Mouse (Mus musculus) cerebellum, postnatal 4 days (tissue): ENCODE measurements around the gene Gm36210.
A peak's percentile ranks its signal among the peaks of the same experiment; 100 is the strongest.
"Not testable (repeated sequence)": the region's sequence is repeated elsewhere in the genome, so short reads cannot be mapped to it uniquely, and the experiment has no call there.

ENCODE experiments used
- DNase-seq, 2 experiments: peaks; one replicate each; pipeline ENCODE4 v3.0.0; 2022; ENCODE audit warnings: low spot score in 2 of 2, mixed read lengths in 1 of 2

Gene Gm36210

DNA sequence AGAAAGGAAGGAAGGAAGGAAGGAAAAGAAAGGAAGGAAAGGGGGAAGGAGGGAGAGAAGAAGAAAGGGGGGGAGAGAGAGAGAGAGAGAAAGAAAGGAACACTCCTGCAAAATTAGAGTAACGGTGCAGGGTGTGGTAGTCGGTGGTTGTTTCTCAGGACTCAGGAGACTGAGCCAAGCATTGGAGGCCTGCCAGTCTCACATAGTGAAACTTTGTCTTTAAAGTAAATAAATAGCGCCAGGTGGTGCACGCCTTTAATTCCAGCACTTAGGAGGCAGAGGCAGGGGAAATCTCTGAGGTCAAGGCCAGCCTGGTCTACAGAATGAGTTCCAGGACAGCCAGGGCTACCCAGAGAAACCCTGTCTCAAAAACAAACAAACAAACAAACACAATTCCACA, 19.6 kb downstream of the Gm36210 start:
- no peak for DNase-seq

DNA sequence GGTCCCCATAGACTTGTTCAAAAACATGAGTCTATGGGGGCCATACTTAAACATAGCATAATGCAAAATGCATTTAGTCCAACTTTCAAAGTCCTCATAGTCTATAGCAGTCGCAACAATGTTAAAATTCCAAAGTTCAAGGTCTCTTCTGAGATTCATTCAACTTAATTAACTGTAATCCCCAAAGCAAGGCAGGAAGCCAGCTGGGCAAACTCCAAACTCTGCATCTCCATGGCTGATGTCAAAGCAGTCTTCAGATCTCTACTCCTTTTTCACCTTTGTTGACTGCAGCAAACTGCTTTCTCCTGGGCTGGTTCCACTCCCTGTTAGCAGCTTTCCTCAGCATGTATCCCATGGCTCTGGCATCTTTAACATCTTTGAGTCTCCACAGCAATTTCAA, 27.3 kb downstream of the Gm36210 start:
- not testable (repeated sequence) for DNase-seq

DNA sequence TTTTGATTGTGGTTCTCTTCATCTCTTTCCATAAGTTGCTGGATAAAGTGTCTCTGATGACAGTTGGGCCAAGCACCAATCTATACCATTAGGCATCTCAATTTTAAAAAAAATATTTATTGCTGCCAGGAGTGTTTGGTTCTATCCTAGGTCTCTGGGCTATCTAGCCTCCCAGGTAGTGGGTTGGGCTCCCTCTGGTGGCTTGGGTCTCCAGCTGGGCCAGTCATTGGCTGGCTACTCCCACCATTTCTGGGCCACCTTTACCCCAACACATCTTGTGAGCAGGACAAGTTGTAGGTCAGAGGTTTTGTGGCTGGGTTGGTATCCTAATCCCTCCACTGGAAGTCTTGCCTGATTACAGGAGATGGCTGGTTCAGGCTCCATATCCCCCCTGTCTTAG, 28.1 kb downstream of the Gm36210 start:
- no peak for DNase-seq

DNA sequence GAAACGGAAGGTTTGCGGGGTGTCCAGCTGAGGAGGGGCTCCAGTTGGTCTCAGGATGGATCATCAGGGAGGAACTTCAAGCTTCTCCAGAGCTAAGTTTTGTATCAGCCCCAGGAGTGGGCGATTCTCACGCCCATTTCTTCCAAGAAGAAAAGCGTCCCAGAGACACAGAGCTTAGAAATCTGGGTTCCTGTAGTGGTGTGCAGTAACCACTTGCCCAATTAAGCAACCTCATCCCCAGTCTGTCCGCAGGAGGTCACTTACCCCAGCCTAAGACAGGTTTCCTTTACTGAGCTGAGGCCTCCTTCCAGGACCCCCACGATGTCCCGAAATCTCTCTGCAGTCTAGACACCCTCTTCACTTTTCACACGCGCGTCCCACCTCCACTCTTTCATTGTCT, 29.1 kb downstream of the Gm36210 start:
- DNase-seq, result no peak

DNA sequence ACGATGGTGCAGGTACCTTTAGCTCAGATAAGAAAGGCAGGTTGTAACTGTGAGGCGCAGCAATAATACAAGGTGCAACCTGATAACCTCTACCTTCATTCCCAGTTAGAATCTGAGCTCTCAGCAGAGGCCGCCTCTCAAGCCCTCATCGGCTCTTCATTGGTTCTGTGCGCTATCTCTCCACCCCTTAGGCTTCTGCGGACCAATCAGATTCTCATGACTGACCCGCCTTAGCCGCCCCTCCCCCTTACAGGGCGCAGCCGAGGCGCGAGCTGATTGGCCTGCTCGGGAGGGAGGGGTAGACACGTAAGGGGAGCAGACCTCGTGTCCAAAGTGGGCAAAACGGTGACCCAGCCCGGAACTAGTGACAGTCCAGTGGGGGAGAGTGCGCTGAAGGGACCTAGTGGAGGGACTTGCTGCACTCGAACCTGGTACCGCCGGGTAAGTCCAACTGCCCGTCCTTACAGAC, 29.5 kb downstream of the Gm36210 start, which contains the start of gene Isoc2a:
TSS of gene Isoc2a (plus strand) at position 401 of the 469 bp plus-strand sequence.
- DNase-seq, result peak; percentile 61 to 82

DNA sequence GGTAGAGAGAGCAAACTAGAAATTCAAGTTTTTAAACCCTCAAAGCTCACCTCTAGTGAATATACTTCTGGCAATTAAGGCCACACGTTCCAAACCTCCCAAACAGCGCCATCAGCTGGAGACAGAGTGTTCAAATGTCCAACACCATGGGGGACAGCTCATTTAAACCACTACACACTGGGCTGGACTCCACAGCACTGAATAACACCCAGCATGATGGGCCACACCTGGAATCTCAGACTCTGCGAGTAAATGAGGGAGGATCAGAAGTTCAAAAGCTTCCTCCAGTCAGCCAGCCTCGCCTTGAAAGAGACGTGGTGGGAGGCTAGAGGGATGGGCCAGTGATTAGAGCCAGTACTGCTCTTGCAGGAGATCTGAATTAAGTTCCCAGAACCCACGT, 36.2 kb downstream of the Gm36210 start, which contains the start of gene Isoc2b:
TSS of gene Isoc2b (minus strand) at position 126 of the 400 bp plus-strand sequence.
- no peak for DNase-seq

DNA sequence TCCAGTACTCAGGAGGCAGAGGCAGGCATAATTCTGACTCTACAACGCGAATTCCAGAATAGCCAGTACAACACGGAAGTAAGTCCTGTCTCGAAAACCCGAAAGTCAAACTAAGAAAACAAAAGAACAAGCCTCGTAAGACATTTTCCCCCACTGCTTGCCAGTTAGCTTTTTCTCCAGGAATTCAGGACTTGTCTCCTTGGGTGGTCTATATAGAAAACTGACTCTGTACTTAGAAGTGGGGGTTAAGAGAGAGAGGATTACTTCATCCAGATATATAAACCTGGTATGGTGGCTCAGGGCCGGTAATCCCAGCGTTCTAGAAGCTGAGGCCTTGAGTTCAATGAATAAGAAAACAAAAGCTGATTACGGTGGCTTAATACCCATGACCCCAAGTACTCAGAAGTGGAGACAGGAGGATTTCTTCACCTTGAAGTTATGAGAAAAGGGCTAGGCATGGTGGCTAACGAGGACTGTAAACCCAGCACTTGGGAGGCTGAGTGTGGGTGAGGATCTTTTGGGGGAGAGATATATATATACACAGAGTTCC, 39.6 kb downstream of the Gm36210 start:
- no peak for DNase-seq

DNA sequence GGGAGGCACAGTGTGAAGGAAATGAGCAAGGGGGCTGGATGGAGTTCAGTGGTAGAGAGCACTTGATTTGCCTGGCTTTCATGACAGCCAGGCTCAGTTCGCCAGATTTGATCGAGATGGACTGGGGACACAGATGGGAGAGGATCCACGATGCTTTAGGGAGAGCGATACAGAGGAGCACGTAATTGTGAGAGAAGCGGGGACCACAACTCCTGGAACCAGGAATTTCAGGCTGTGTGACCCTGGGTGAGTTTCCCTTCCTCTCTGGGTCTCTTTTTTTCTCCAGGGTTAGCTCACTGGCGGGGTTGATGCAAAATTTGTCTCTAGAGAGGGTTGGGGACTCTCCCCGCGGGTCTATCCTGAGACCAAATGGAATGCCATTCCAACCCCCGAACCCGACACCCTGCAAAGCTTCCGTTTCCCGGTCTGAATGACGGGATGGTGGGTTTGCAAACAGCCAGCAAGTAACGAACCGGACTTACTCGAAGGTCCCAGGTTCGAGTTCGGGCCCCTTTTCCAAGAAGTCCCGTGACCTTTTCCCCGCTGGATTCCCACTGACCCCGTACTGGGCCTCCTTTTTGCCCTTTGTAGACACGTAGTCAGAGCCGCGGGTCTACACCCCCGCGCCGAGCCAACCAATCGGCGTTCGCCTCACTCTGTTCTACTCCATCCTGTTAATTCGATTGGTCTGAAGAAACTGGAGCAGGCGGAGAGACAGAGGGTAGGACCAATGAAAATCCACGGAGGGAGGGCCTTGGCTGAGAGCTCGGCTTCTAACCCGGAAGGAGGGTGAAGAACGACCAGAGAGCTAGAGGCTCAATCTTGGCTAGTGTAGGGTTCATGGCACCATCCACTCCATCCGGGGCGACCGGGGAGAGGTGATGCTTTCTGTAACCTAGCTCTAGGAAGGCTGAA, 40.5 kb downstream of the Gm36210 start:
- DNase-seq, result peak; percentile 89 to 96

DNA sequence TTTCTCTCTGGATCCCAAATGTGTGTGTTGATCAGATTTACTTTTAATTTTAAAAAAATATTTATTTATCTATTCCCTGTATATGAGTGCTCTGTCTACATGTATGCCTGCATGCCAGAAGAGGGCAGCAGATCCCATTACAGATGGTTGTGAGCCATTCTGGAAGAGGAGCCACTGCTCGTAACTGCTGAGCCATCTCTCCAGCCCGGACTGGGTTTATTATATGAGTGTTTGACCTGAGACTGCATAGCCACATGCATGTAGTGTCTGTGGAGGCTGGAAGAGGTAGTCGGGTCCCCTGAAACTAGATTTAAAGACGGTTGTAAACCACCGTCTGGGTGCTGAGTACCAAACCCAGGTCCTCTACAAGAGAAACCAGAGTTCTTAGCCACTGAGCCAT, 41.2 kb downstream of the Gm36210 start:
- DNase-seq, result peak in 1 of 2 experiments; percentile 41

DNA sequence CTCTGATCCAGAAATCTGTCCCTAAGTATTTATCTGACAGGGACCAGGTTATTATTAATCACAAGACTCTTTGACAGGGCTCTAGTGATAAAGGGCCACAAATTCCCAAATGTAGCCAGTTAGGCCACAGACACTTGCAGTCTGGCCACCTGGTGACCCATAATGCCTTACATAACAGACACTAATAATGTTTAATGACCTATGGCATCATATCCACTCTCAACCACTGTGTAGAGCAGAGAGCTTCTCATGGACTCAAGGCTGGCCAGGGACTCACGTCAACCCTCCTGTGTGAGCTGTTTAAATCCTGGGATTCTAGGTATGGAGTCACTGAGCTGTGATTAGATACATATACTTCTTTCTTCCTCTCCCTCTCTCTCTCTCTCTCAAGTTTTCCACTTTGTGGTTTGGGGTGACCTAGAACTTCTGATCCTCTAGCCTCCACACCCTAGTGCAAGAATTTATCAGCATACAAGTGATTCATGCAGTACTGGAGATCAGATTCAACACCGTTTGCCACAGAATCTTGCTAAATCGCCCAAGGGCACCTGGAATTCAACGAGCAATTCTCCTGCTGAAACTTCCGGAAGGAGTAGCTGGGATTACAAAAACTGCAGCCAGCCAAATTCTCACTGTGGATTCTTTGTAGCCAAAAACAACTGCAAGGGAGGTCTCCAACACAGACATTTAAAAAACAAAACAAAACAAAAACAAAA, 42.0 kb downstream of the Gm36210 start:
- DNase-seq, result no peak

DNA sequence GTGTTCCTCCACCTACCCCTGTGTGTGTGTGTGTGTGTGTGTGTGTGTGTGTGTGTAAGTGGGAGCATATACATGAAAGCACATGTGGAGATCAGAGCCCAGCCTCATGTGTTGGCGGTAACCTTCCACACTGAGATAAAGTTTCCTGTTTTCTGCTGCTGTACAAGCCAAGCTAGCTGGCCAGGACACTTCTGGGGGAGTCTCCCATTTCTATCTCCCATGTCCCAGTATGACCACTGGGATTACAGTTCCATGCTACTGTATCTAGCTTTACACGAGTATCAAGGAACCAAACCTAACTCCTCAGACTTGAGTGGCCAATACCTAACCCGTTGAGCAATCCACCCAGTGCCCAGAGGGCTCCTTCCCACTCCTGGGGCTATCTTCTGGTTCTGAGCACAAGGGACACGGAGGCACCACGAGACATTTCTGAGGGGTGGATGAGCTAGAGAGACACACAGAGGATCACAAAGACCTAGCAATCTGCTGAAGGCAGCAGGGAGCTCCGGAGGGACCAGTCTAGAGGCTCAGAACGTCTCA, 42.7 kb downstream of the Gm36210 start:
- no peak for DNase-seq

DNA sequence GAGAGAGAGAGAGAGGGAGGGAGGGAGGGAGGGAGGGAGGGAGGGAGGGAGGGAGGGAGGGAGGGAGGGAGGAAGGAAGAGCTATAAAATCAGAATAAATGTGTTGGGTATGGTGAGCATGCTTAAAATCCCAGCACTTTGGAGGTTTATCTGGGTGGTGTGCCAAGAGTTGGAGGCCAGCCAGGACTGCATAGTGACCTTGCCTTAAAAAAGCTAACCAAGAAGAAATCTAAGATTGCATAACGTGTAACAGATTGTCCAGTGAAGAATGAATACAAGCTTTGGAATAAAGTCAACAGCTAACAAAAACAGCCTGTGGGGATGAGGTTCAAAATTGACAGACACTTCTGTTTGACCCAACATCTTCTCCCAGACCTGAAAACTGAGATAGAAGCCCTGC, 43.3 kb downstream of the Gm36210 start:
- no peak for DNase-seq

DNA sequence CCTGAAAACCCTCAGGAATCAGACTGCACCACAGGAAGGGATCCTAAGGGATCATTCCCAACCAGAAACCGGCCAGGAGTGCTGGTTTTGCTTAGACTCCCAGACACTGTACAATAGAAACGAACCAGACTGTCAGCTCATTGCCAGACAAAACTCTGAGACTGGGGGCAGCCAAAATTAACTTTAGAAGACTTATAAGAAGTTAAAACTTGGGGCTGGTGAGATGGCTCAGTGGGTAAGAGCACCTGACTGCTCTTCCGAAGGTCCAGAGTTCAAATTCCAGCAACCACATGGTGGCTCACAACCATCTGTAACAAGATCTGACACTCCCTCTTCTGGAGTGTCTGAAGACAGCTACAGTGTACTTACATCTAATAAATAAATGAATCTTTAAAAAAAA, 45.4 kb downstream of the Gm36210 start:
- DNase-seq, result not testable (repeated sequence)

DNA sequence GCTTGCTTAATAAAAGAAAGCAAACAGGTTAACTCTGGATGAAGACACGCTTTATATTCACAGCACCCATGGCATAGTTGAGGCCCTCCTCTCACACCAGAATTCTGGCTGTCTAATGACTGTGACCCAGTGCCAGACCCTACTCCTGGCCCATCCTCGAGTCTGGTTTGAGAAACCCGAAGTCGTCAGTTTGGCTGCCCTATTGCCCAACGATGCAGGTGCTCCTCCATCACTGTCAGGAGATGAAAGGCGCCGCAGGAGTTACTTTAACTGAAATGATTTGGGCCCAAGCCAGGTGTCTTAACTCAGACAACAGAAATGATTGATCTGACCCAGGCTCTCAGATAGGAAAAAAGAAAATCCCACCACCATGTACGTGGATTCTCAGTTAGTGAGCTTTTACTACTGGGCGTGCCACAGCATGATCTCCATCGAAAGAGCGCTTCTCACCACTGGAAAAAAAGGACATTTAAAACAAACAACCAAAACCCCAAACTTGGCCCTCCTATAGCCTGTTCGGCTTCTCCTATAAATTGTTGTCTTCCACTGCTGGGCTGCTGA, 46.8 kb downstream of the Gm36210 start:
- DNase-seq, result no peak

DNA sequence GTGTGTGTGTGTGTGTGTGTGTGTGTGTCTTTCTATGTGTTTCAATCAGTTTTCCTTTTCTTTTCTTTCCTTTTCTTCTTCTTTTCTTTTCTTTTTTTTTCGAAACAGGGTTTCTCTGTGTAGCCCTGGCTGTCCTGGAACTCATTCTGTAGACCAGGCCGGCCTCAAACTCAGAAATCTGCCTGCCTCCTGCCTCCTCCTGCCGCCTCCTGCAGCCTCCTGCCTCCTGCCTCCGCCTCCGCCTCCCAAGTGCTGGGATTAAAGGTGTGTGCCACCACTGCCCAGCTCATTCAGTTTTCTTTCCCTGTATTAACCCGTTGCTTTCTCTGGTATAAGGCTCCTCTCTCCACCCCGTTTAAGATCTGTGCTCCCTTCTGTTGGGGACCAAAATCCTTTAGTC, 49.0 kb downstream of the Gm36210 start:
- DNase-seq, result no peak

DNA sequence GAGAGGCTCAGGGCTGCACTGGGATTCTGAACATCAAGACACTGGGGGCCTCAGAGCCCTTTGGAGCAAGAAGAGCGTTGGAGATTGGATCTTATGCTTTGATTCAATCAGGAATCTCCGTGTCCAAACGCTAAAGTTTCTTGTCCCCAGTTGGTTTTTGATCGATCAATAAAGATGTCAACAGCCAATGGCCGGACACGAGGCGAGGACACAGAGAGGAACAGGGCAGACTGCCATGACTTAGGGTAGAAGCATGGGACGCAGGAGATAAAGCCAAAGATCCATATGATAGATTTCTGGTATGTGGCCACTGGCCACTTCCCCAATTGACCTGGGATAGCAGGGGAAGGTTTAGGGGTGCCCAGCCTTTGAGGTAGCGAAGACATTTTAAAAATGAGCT, 49.8 kb downstream of the Gm36210 start:
- no peak for DNase-seq

DNA sequence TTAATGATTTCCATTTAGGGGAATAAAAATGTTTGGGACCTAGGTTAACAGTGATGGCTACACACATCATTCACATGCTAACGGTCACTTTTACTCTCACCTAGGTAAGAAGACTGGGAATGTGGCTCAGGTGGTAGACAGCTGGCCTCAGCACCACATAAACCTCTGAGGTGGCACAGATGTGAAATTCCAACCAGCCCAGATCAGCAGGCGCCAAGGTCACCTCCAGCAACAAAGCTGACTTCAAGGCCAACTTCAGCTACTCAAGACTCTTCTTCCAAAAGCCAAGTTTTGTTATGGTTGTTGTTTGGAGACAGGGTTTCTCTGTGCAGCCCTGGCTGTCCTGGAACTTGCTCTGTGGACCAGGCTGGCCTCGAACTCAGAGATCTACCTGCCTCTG, 52.7 kb downstream of the Gm36210 start:
- no peak for DNase-seq

DNA sequence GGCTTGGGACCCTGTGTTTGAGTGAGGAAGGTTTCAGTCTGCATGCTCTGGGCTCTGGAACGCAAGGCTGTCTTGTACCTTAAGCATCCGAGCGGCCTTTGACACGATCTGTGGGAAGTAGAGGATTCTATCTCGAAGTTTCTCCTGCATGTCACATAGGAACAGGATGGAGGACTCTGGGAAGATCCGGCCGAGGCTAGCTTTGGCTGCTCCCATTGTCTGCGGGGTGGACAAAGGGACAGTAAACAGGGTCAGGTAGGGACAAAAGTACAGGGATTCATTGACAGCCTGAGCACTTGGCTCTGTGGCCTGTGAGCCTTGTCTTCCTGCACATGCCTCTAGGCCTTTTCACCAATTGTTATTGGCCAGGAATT, 55.0 kb downstream of the Gm36210 start:
- DNase-seq, result no peak

DNA sequence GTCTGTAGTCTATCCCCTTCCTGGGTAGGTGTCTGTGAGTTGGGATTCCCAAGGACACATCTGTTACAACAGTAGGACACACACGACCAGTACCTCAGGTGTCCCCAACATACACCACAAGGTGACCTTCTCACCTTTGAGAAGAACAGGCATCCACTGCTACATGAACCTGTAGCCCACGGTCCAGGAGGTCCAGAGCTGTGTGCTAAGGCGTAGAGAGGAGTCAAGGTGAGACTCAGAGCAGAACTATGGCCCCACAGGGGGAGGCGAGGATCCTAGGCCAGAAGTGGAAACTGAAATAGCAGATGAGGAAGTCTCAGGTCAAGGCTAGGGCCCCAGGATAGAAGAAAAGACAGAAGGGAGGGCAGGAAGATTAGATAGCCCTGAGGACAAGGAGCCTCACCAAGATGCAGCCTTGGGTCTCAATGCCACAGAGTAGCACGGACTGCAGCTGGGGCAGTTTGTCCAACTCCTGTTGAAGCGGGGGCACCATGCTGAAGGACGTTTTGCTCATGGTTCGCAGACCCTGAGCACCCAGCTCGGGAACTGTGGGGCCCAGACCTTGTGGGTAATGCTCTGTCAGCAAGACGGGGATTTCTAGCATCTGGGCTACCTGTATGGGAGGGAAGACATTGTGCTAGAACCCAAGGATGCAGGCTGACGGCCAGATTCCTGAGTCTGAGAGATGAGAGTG, 55.5 kb downstream of the Gm36210 start:
- DNase-seq, result no peak

DNA sequence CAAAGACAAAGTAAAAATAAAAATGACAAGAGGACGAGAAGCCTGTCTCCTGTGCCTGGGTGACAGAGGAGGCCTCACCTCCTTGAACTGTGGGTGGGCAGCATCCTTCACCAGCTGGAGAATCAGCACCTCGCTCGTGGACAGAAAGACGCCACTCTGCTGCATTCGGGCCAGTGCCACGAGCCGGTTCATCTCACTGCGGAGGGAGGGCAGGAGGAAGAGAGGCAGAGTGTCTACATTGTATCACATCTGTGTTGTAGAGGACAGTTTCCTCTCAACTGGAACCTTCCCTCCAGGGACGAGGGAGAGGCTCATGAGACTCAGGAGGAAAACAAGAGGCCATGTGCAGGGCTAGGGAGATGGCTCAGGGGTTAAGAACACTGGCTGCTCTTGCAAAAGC, 56.9 kb downstream of the Gm36210 start:
- DNase-seq, result no peak
